Mouse (Mus musculus): ENCODE data around the gene Ipo5. TPM values are rescaled to one million over a fixed set of nuclear protein-coding genes. Genes with fewer than 3 reads are reported as not detected.
A peak's percentile ranks its signal among the peaks of the same experiment; 100 is the strongest.

The Ipo5 gene
- total and polyA plus RNA-seq, 3 experiments: 35.5 to 119 (median 98.0) TPM

DNA sequence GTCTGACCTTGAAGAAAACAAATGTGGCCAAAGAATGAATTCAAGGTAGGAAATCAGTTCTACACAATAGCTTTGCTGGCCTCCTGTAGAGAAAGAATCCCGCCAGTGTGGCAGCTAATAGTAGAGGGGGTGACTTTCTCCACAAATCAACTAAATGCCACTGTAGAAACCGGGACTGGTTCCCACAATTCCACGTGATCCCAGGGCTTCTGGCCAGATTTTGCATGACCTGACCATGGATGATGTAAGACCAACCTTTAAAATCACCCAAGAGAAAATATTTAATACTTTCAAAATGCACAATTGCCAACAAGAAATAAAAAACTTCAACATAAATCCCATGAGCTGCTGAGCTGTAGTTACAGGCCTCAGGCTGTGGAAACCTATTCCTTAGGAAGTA lies 1.6 kb upstream of the Ipo5 start:
- 70% methylated on average over 3 of the region's 3 CpGs for WGBS
- Histone ChIP-seq H3K4me1 (ENCODE audit: control insufficient read depth, insufficient read depth, low read length) (peaks cover 4% of the 10 kb centered on the region; the same call in 1 of the 2 replicates), H3K79me2 (replicated peaks; ENCODE audit: control insufficient read depth, insufficient read depth, low read length) (no peaks in the 10 kb centered on the region), H3K9ac (ENCODE audit: low read depth, low read length) (no peak overlapping the region), H3K27me3 (ENCODE audit: control insufficient read depth, insufficient read depth, low read length) (no peaks in the 10 kb centered on the region), H3K27ac (no peak overlapping the region), H3K36me3 (ENCODE audit: control insufficient read depth, insufficient read depth, low read length) (peaks cover 3% of the 10 kb centered on the region; the same call in 1 of the 2 replicates), H3K4me3 (no peak overlapping the region)
- DNase-seq: peak in 1 of 2 experiments; percentile 19
- intact Hi-C loops (cut with DNase I): no loop called here
- TF ChIP-seq POLR2A (IDR thresholded peaks at IDR 0.05; ENCODE audit: insufficient read depth, low read depth, low read length) (no peak), EP300 (IDR thresholded peaks at IDR 0.05; ENCODE audit: insufficient read depth, low read depth, low read length) (no peak)

DNA sequence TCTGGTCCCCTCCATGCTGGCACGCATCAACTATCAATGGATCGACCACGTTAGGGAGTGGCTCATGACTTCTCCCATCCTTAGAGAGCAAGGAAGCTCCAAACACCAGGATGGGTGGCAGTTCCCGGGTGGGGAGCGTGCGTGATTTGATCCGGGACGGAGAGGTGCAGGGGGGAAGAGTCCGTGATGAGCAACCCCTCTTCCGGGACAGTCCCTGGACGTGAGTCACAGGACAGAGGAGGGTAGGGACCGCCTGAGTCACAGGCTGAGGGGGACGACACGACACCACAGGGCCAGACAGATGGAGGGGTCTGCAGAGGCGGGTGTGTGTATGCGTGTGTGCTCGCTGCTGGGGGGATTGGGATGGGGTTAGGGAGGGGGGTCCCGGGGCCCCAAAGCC lies 704 bp upstream of the Ipo5 start:
- intact Hi-C loops (cut with DNase I): loop anchor here (2.0 to 5.0 kb wide), 3 partner anchors 63 to 467 kb away; no protein-coding TSS in a partner anchor
- peak overlapping the region; percentile 67 for H3K4me3 ChIP-seq
- H3K79me2 ChIP-seq (replicated peaks; ENCODE audit: control insufficient read depth, insufficient read depth, low read length): no peaks in the 10 kb centered on the region
- WGBS: under 1% methylated on average over 18 of the region's 18 CpGs
- peak overlapping the region; percentile 79 for H3K9ac ChIP-seq (ENCODE audit: low read depth, low read length)
- H3K4me1 ChIP-seq (ENCODE audit: control insufficient read depth, insufficient read depth, low read length): peaks cover 4% of the 10 kb centered on the region; the same call in 1 of the 2 replicates
- TF ChIP-seq EP300 (IDR thresholded peaks at IDR 0.05; ENCODE audit: insufficient read depth, low read depth, low read length): no peak
- no peak for TF ChIP-seq POLR2A (IDR thresholded peaks at IDR 0.05; ENCODE audit: insufficient read depth, low read depth, low read length)
- no peak for TF ChIP-seq CTCF (IDR thresholded peaks at IDR 0.05)
- no peak for DNase-seq
- peak overlapping the region; percentile 72 for H3K27ac ChIP-seq
- H3K36me3 ChIP-seq (ENCODE audit: control insufficient read depth, insufficient read depth, low read length): peaks cover 3% of the 10 kb centered on the region; the same call in 1 of the 2 replicates
- no peaks in the 10 kb centered on the region for H3K27me3 ChIP-seq (ENCODE audit: control insufficient read depth, insufficient read depth, low read length)

DNA sequence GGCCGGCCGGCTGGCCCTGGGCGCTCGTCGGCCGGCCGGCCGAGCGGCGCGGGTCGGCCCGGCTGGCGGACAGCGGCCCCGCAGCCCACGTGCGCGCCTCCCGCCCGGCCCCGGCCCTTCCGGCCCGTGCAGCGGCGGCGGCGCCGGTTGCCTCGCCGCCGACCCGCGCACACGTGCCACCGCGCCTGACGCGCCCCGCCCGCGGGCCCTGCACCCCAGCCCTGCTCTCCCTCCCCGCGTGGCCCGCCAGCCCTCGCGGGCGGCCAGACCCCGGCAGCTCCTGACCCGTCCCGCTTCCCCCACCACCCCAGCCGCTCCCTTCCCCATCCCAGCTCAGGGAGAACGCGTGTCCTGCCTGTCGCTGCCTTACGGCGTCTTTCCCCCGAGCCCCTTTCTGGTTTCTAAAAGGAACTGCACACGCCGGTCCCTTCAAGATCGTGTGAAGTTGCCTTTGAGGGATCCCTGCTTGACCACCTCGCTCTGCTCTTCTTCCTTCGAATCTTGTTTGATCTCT lies 421 bp downstream of the Ipo5 start:
- peaks cover 3% of the 10 kb centered on the region; the same call in 1 of the 2 replicates for H3K36me3 ChIP-seq (ENCODE audit: control insufficient read depth, insufficient read depth, low read length)
- WGBS: 5% methylated on average over 61 of the region's 63 CpGs

DNA sequence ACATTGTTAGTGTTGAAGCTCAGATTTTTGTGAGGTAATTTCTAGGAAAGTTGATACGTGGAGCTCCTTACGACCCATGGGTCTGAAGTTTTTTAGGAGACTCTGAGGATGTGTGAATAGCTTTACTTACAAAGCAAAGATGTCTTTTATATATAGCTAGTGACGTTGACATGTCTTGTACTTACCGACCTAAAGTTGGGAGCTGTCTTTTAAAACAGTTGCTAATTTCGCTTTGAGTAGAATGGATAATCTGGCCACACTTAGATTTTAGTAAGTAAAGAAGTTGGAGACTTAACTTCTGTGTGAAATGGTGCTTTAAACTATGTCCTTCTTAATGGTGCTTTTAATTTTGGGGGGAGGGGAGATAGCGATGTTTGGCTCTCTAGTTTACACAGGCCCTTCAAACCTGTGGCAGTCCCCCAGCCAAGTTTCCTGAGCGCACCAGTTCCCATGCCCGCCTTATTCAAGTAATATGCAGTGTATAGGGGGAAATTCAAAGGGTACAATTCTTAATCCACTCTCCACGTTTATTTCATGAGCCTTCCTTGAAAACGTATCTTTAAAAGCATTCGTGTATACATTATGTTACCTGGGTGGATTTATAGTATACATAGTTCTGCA lies 1.2 kb downstream of the Ipo5 start:
- TF ChIP-seq CTCF (IDR thresholded peaks at IDR 0.05) (no peak), EP300 (IDR thresholded peaks at IDR 0.05; ENCODE audit: insufficient read depth, low read depth, low read length) (no peak), POLR2A (IDR thresholded peaks at IDR 0.05; ENCODE audit: insufficient read depth, low read depth, low read length) (no peak)
- WGBS: 24% methylated on average over 11 of the region's 11 CpGs
- Histone ChIP-seq H3K79me2 (replicated peaks; ENCODE audit: control insufficient read depth, insufficient read depth, low read length) (no peaks in the 10 kb centered on the region), H3K27ac (peak overlapping the region; percentile 6), H3K36me3 (ENCODE audit: control insufficient read depth, insufficient read depth, low read length) (peaks cover 3% of the 10 kb centered on the region; the same call in 1 of the 2 replicates), H3K27me3 (ENCODE audit: control insufficient read depth, insufficient read depth, low read length) (no peaks in the 10 kb centered on the region), H3K4me1 (ENCODE audit: control insufficient read depth, insufficient read depth, low read length) (peaks cover 4% of the 10 kb centered on the region; the same call in 1 of the 2 replicates), H3K4me3 (peak overlapping the region; percentile 37), H3K9ac (ENCODE audit: low read depth, low read length) (no peak overlapping the region; the same call in 1 of the 2 replicates)
- intact Hi-C loops (cut with DNase I): loop anchor here (5.0 kb wide), 2 partner anchors 65 to 465 kb away; no protein-coding TSS in a partner anchor
- DNase-seq: no peak

More for the DNA sequence above, 421 bp downstream of the Ipo5 start:
- H3K79me2 ChIP-seq (replicated peaks; ENCODE audit: control insufficient read depth, insufficient read depth, low read length): no peaks in the 10 kb centered on the region
- H3K9ac ChIP-seq (ENCODE audit: low read depth, low read length): peak overlapping the region; percentile 75
- no peak for TF ChIP-seq EP300 (IDR thresholded peaks at IDR 0.05; ENCODE audit: insufficient read depth, low read depth, low read length)
- TF ChIP-seq POLR2A (IDR thresholded peaks at IDR 0.05; ENCODE audit: insufficient read depth, low read depth, low read length): no peak
- no peak for TF ChIP-seq CTCF (IDR thresholded peaks at IDR 0.05)
- H3K27ac ChIP-seq: peak overlapping the region; percentile 77
- DNase-seq: peak in 1 of 2 experiments; percentile 56
- peak overlapping the region; percentile 67 for H3K4me3 ChIP-seq
- intact Hi-C loops (cut with DNase I): loop anchor here (2.0 to 5.0 kb wide), 3 partner anchors 64 to 466 kb away; no protein-coding TSS in a partner anchor
- peaks cover 4% of the 10 kb centered on the region; the same call in 1 of the 2 replicates for H3K4me1 ChIP-seq (ENCODE audit: control insufficient read depth, insufficient read depth, low read length)
- H3K27me3 ChIP-seq (ENCODE audit: control insufficient read depth, insufficient read depth, low read length): no peaks in the 10 kb centered on the region

DNA sequence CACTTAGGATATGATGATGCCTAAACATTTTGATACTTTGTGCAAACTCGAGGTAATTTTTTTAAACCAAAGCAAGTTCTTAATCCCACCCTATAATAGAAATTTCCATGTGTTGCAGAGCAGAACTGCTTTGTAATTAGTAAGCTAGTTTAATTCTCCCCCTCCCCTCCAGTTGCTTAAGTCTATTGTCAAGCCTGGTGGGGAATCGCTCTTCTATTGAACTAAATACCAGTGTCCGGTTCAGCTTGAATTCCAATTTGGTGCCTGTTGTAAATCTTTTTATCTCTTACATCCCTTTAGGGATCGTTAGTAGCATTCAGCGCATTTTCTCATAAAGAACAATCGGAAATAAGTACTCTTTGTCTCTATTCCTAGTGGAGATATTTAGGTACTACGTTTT lies 1.9 kb downstream of the Ipo5 start:
- peaks cover 4% of the 10 kb centered on the region; the same call in 1 of the 2 replicates for H3K4me1 ChIP-seq (ENCODE audit: control insufficient read depth, insufficient read depth, low read length)
- no peaks in the 10 kb centered on the region for H3K27me3 ChIP-seq (ENCODE audit: control insufficient read depth, insufficient read depth, low read length)
- no peak overlapping the region for H3K4me3 ChIP-seq
- H3K79me2 ChIP-seq (replicated peaks; ENCODE audit: control insufficient read depth, insufficient read depth, low read length): no peaks in the 10 kb centered on the region
- 57% methylated on average over 7 of the region's 7 CpGs for WGBS
- H3K27ac ChIP-seq: no peak overlapping the region
- intact Hi-C loops (cut with DNase I): loop anchor here (5.0 kb wide), 2 partner anchors 66 to 464 kb away; no protein-coding TSS in a partner anchor
- H3K36me3 ChIP-seq (ENCODE audit: control insufficient read depth, insufficient read depth, low read length): peaks cover 3% of the 10 kb centered on the region; the same call in 1 of the 2 replicates
- no peak for TF ChIP-seq CTCF (IDR thresholded peaks at IDR 0.05)
- no peak for TF ChIP-seq POLR2A (IDR thresholded peaks at IDR 0.05; ENCODE audit: insufficient read depth, low read depth, low read length)
- no peak for TF ChIP-seq EP300 (IDR thresholded peaks at IDR 0.05; ENCODE audit: insufficient read depth, low read depth, low read length)
- no peak for DNase-seq
- H3K9ac ChIP-seq (ENCODE audit: low read depth, low read length): no peak overlapping the region

DNA sequence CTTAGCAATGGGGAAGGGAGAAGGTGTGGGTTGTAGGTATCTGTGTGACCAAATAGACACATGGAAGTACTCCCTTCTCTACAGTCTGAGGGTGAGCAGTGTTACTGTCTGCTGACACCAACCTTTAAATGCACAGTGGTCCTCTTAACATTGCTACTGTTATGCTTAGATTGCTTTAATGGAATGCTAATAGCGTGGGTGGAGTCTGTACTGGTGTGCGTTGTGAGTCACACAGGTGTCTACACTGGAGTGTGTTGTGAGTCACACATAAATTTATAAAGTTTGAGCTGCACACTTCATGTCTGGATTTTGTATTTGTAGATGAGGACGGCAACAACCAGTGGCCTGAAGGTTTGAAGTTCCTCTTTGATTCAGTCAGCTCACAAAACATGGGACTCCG lies 10.8 kb downstream of the Ipo5 start:
- intact Hi-C loops (cut with DNase I): no loop called here
- H3K4me3 ChIP-seq: no peak overlapping the region
- H3K9ac ChIP-seq (ENCODE audit: low read depth, low read length): no peak overlapping the region
- H3K4me1 ChIP-seq (ENCODE audit: control insufficient read depth, insufficient read depth, low read length): no peaks in the 10 kb centered on the region
- no peaks in the 10 kb centered on the region for H3K79me2 ChIP-seq (replicated peaks; ENCODE audit: control insufficient read depth, insufficient read depth, low read length)
- TF ChIP-seq POLR2A (IDR thresholded peaks at IDR 0.05; ENCODE audit: insufficient read depth, low read depth, low read length) (no peak), CTCF (IDR thresholded peaks at IDR 0.05) (no peak), EP300 (IDR thresholded peaks at IDR 0.05; ENCODE audit: insufficient read depth, low read depth, low read length) (no peak)
- 90% methylated on average over 4 of the region's 4 CpGs for WGBS
- peaks cover 15% of the 10 kb centered on the region for H3K36me3 ChIP-seq (ENCODE audit: control insufficient read depth, insufficient read depth, low read length)
- no peak for DNase-seq
- H3K27me3 ChIP-seq (ENCODE audit: control insufficient read depth, insufficient read depth, low read length): no peaks in the 10 kb centered on the region
- no peak overlapping the region for H3K27ac ChIP-seq

Data from heart, adult 2 months (tissue).